Mouse (Mus musculus): Measurements from ENCODE around the gene Tmem243.

DNA sequence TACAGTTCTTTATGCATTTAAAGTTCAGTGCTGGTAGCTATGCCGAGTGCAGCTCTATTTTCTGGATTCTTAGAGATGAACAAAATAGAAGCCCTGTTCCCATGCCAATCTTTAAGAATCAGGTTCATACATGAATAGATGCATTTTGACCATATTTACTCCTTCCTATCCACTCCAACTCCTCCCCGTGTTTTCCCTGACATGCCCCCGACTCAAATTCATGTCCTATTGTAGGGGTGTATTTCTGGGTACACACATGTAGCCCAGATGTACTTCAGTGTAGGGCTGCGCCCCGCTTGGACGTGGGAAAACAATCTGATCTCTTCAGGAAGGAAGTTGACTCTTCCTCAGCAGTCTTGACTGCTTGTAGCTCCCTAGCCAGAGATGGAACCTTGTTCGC is 61.6 kb downstream of the Tmem243 start:
- TF ChIP-seq ZC3H11A (IDR thresholded peaks at IDR 0.05; ENCODE audit: borderline replicate concordance, low read depth, low read length): no peak
- TF ChIP-seq ZNF384 (IDR thresholded peaks at IDR 0.05; ENCODE audit: low read depth, low read length): no peak
- TF ChIP-seq HCFC1 (IDR thresholded peaks at IDR 0.05; ENCODE audit: borderline replicate concordance, insufficient read depth, low read length): no peak
